Mouse (Mus musculus): ENCODE results near the gene Rnf19b.

GRCm38 (mm10) chr4:129124652-129125146 lies 66.6 kb downstream of the Rnf19b start:
- no peak for TF ChIP-seq MAFK (IDR thresholded peaks at IDR 0.05; ENCODE audit: insufficient read depth, low read depth, low read length)
- TF ChIP-seq CHD2 (IDR thresholded peaks at IDR 0.05; ENCODE audit: low read depth, low read length): no peak

All from ES-E14 (cell line).